Mouse (Mus musculus) kidney, adult 2 months (tissue): ENCODE results near the gene Nomo1. TPM values are rescaled to one million over a fixed set of nuclear protein-coding genes. Genes with fewer than 3 reads are reported as not detected.

Experiments used
- DNase-seq: peaks from one replicate; pipeline ENCODE4 v3.0.0; 2021
- H3K27ac ChIP-seq: fragments of 200-500 bp; 2 replicates; pipeline ENCODE4 v1.5.1; 2012; ENCODE audit warnings: low read depth, low read length, control low read depth, inconsistent platforms; ENCODE audit not compliant: insufficient read depth
- H3K27me3 ChIP-seq: fragments of 200-500 bp; replicated peaks from 2 replicates; pipeline ENCODE4 v1.6.1; 2012; ENCODE audit warnings: mild to moderate bottlenecking, moderate library complexity, low read length, inconsistent platforms; ENCODE audit not compliant: control insufficient read depth, insufficient read depth
- H3K36me3 ChIP-seq: fragments of 200-500 bp; 2 replicates; pipeline ENCODE4 v1.6.1; 2012; ENCODE audit warnings: mild to moderate bottlenecking, moderate library complexity, low read length, inconsistent platforms; ENCODE audit not compliant: control insufficient read depth, insufficient read depth
- H3K4me1 ChIP-seq: fragments of 200-500 bp; 2 replicates; pipeline ENCODE4 v1.6.1; 2011; ENCODE audit warnings: low read length; ENCODE audit not compliant: control insufficient read depth, insufficient read depth
- H3K4me3 ChIP-seq: fragments of 200-500 bp; 2 replicates; pipeline ENCODE4 v1.5.1; 2011; ENCODE audit warnings: mild to moderate bottlenecking, low read depth, low read length, control low read depth; ENCODE audit not compliant: insufficient read depth
- CTCF ChIP-seq: fragments of 200-500 bp; conservative IDR thresholded peaks from 2 replicates; pipeline ENCODE4 v1.5.1; 2011; ENCODE audit warnings: low read depth, mild to moderate bottlenecking, control low read depth, low read length, moderate library complexity, mixed read lengths; ENCODE audit not compliant: insufficient read depth, insufficient read length
- POLR2A ChIP-seq: fragments of 200-500 bp; IDR thresholded peaks from one replicate; pipeline ENCODE4 v1.6.1; 2011; ENCODE audit warnings: low read depth, low read length, control low read depth
- WGBS: fragments of 180-500 bp; shearing (Covaris S2); methylation state at CpG from one replicate; pipeline ENCODE4 v1.1.7; 2018; 5-methylcytosine and 5-hydroxymethylcytosine counted together
- polyA plus RNA-seq: library from polyadenylated mRNA; depleted of rRNA; stranded (reverse); fragments of >200 nt; gene quantifications from 2 replicates; pipeline ENCODE4 v1.2.3, GENCODE M21; 2012

The Nomo1 gene
- polyA plus RNA-seq, 1 experiment = 36.4 TPM

- Histone ChIP-seq H3K4me1 (no peaks in the 10 kb centered on the region), H3K27me3 (no peaks in the 10 kb centered on the region), H3K27ac (peak within 1 kb of the TSS; percentile 73), H3K36me3 (no peaks in the 10 kb centered on the region), H3K4me3 (no peak within 1 kb of the TSS; the same call in 1 of the 2 replicates)
- peak; percentile 93 for DNase-seq
- WGBS = 8% methylated on average over 11 of the region's 11 CpGs
- TF ChIP-seq POLR2A = peak; percentile 39
- TF ChIP-seq CTCF = no peak
Measured at GRCm38 (mm10) chr7:46030145-46030488, 3.4 kb upstream of the Nomo1 start, which contains the start of gene Abcc6. Gene Abcc6 (minus strand): TSS chr7:46030302.

- H3K4me3 ChIP-seq = no peak overlapping the region
- no peaks in the 10 kb centered on the region for H3K27me3 ChIP-seq
- no peak for TF ChIP-seq CTCF
- no peak for TF ChIP-seq POLR2A
- WGBS = 64% methylated on average over 2 of the region's 2 CpGs
- H3K4me1 ChIP-seq = no peaks in the 10 kb centered on the region
- H3K27ac ChIP-seq = no peak overlapping the region
- DNase-seq = no peak
- no peaks in the 10 kb centered on the region for H3K36me3 ChIP-seq
Measured at GRCm38 (mm10) chr7:46031075-46031474, 2.4 kb upstream of the Nomo1 start.

- H3K36me3 ChIP-seq = no peaks in the 10 kb centered on the region
- WGBS = under 1% methylated on average over 35 of the region's 35 CpGs
- H3K27me3 ChIP-seq = no peaks in the 10 kb centered on the region
- H3K4me1 ChIP-seq = no peaks in the 10 kb centered on the region
- no peak for DNase-seq
- no peak for TF ChIP-seq POLR2A
- no peak for TF ChIP-seq CTCF
- no peak overlapping the region for H3K27ac ChIP-seq
- H3K4me3 ChIP-seq = peak overlapping the region; percentile 90
Measured at GRCm38 (mm10) chr7:46033870-46034337, 406 bp downstream of the Nomo1 start.

- no peak for TF ChIP-seq CTCF
- TF ChIP-seq POLR2A = no peak
- no peaks in the 10 kb centered on the region for H3K27me3 ChIP-seq
- 83% methylated on average over 2 of the region's 2 CpGs for WGBS
- no peaks in the 10 kb centered on the region for H3K36me3 ChIP-seq
- H3K4me1 ChIP-seq = no peaks in the 10 kb centered on the region
- H3K27ac ChIP-seq = no peak overlapping the region
- DNase-seq = no peak
- H3K4me3 ChIP-seq = no peak overlapping the region
Measured at GRCm38 (mm10) chr7:46034991-46035390, 1.5 kb downstream of the Nomo1 start.

- no peaks in the 10 kb centered on the region for H3K36me3 ChIP-seq
- TF ChIP-seq CTCF = no peak
- no peak for TF ChIP-seq POLR2A
- no peaks in the 10 kb centered on the region for H3K4me1 ChIP-seq
- no peak for DNase-seq
- H3K4me3 ChIP-seq = no peak overlapping the region
- H3K27ac ChIP-seq = no peak overlapping the region
- H3K27me3 ChIP-seq = no peaks in the 10 kb centered on the region
- WGBS = 78% methylated on average over 2 of the region's 2 CpGs
Measured at GRCm38 (mm10) chr7:46035468-46035867, 2.0 kb downstream of the Nomo1 start.

GRCm38 (mm10) chr7:46037433-46037832 lies 3.9 kb downstream of the Nomo1 start:
- H3K36me3 ChIP-seq = no peaks in the 10 kb centered on the region; the same call in 1 of the 2 replicates
- no peak overlapping the region for H3K27ac ChIP-seq
- no peaks in the 10 kb centered on the region for H3K4me1 ChIP-seq
- H3K27me3 ChIP-seq = no peaks in the 10 kb centered on the region
- no peak for DNase-seq
- TF ChIP-seq CTCF = no peak
- TF ChIP-seq POLR2A = no peak
- WGBS = 81% methylated on average over 6 of the region's 6 CpGs
- H3K4me3 ChIP-seq = no peak overlapping the region

GRCm38 (mm10) chr7:46039873-46040272 lies 6.4 kb downstream of the Nomo1 start:
- Histone ChIP-seq H3K27ac (no peak overlapping the region), H3K4me3 (no peak overlapping the region), H3K27me3 (no peaks in the 10 kb centered on the region), H3K4me1 (no peaks in the 10 kb centered on the region), H3K36me3 (no peaks in the 10 kb centered on the region; the same call in 1 of the 2 replicates)
- TF ChIP-seq CTCF (no peak), POLR2A (no peak)
- no peak for DNase-seq
- 56% methylated on average over 2 of the region's 2 CpGs for WGBS

- H3K4me1 ChIP-seq = no peaks in the 10 kb centered on the region
- no peak overlapping the region for H3K4me3 ChIP-seq
- H3K27ac ChIP-seq = no peak overlapping the region
- 84% methylated on average over 10 of the region's 10 CpGs for whole genome bisulfite sequencing
- DNase-seq = no peak
- no peaks in the 10 kb centered on the region; the same call in 1 of the 2 replicates for H3K36me3 ChIP-seq
- H3K27me3 ChIP-seq = no peaks in the 10 kb centered on the region
- TF ChIP-seq POLR2A (no peak), CTCF (no peak)
Measured at GRCm38 (mm10) chr7:46044106-46044505, 10.6 kb downstream of the Nomo1 start.
